Mouse (Mus musculus) adrenal gland, postnatal 4 days (tissue): ENCODE results near the gene Gorasp2. TPM values are rescaled to one million over a fixed set of nuclear protein-coding genes. Genes with fewer than 3 reads are reported as not detected.

ENCODE experiments used
- DNase-seq, 2 experiments: peaks; one replicate each; pipeline ENCODE4 v3.0.0; 2021 to 2022; ENCODE audit warnings: low spot score in 2 of 2, mixed read lengths in 2 of 2
- total RNA-seq, 2 experiments: library from RNA; stranded (reverse); gene quantifications; 2 replicates each; pipeline ENCODE4 v1.2.3; 2021

Gene Gorasp2
- total RNA-seq, 2 experiments from 2014 or later, result 106 to 110 TPM

GRCm38 (mm10) chr2:70657083-70657482 lies 4.3 kb upstream of the Gorasp2 start:
- DNase-seq, result no peak

GRCm38 (mm10) chr2:70661715-70662495 lies 529 bp downstream of the Gorasp2 start, which contains the start of gene Gm26558:
TSS of gene Gm26558 (minus strand) at chr2:70662108.
- DNase-seq, result no peak

GRCm38 (mm10) chr2:70663764-70664163 lies 2.4 kb downstream of the Gorasp2 start:
- no peak for DNase-seq

- no peak for DNase-seq
Measured at GRCm38 (mm10) chr2:70667016-70667415, 5.6 kb downstream of the Gorasp2 start.

- no peak for DNase-seq
Measured at GRCm38 (mm10) chr2:70669241-70669640, 7.9 kb downstream of the Gorasp2 start.

GRCm38 (mm10) chr2:70669896-70670295 lies 8.5 kb downstream of the Gorasp2 start:
- no peak for DNase-seq

GRCm38 (mm10) chr2:70672476-70672875 lies 11.1 kb downstream of the Gorasp2 start:
- no peak for DNase-seq

- no peak for DNase-seq
Measured at GRCm38 (mm10) chr2:70673445-70674126, 12.2 kb downstream of the Gorasp2 start.

GRCm38 (mm10) chr2:70682324-70682723 lies 20.9 kb downstream of the Gorasp2 start:
- no peak for DNase-seq

GRCm38 (mm10) chr2:70688454-70689078 lies 27.2 kb downstream of the Gorasp2 start:
- DNase-seq, result no peak

- no peak for DNase-seq
Measured at GRCm38 (mm10) chr2:70690195-70690594, 28.8 kb downstream of the Gorasp2 start.

- DNase-seq, result no peak
Measured at GRCm38 (mm10) chr2:70695712-70696111, 34.3 kb downstream of the Gorasp2 start.

GRCm38 (mm10) chr2:70700851-70701250 lies 39.5 kb downstream of the Gorasp2 start:
- DNase-seq, result no peak

- DNase-seq, result no peak
Measured at GRCm38 (mm10) chr2:70701571-70701970, 40.2 kb downstream of the Gorasp2 start.

GRCm38 (mm10) chr2:70702403-70702802 lies 41.0 kb downstream of the Gorasp2 start:
- no peak for DNase-seq

GRCm38 (mm10) chr2:70708986-70709730 lies 47.8 kb downstream of the Gorasp2 start:
- no peak for DNase-seq

GRCm38 (mm10) chr2:70710236-70710635 lies 48.9 kb downstream of the Gorasp2 start:
- DNase-seq, result no peak

- DNase-seq, result no peak
Measured at GRCm38 (mm10) chr2:70710878-70711277, 49.5 kb downstream of the Gorasp2 start.

GRCm38 (mm10) chr2:70723610-70724243 lies 62.4 kb downstream of the Gorasp2 start:
- no peak for DNase-seq

GRCm38 (mm10) chr2:70727089-70727488 lies 65.7 kb downstream of the Gorasp2 start:
- DNase-seq, result no peak

- DNase-seq, result no peak
Measured at GRCm38 (mm10) chr2:70735534-70735933, 74.2 kb downstream of the Gorasp2 start.
